Mouse (Mus musculus) MEL (cell line): ENCODE data around the gene Insrr.

Source experiments
- CTCF ChIP-seq, 3 experiments: IDR thresholded peaks in 2 of 3; conservative IDR thresholded peaks in 1 of 3; 2 replicates each; pipeline ENCODE4 v1.5.1; 2011 to 2012; ENCODE audit warnings: low read length in 3 of 3, low read depth in 2 of 3, mild to moderate bottlenecking in 2 of 3, improper control_type of control experiment in 1 of 3, inconsistent platforms in 1 of 3, mixed read lengths in 1 of 3, moderate library complexity in 1 of 3; ENCODE audit not compliant: control insufficient read depth in 1 of 3, insufficient read depth in 1 of 3, poor library complexity in 1 of 3, severe bottlenecking in 1 of 3
- EP300 ChIP-seq, 2 experiments: IDR thresholded peaks; 2 replicates each; pipeline ENCODE4 v1.6.1; 2011; ENCODE audit warnings: improper control_type of control experiment in 2 of 2, low read length in 2 of 2, low read depth in 1 of 2, mild to moderate bottlenecking in 1 of 2
- GABPA ChIP-seq: IDR thresholded peaks from 2 replicates; pipeline ENCODE4 v1.6.1; 2012; ENCODE audit warnings: low read depth, mild to moderate bottlenecking, inconsistent platforms, low read length, improper control_type of control experiment, moderate library complexity
- GATA1 ChIP-seq: IDR thresholded peaks from 2 replicates; pipeline ENCODE4 v1.6.1; 2011; ENCODE audit warnings: low read depth, low read length, improper control_type of control experiment
- MAX ChIP-seq: IDR thresholded peaks from 2 replicates; pipeline ENCODE4 v1.6.1; 2011; ENCODE audit warnings: low read length, improper control_type of control experiment
- MEF2A ChIP-seq: IDR thresholded peaks from 2 replicates; pipeline ENCODE4 v1.6.1; 2014; ENCODE audit warnings: low read depth, mild to moderate bottlenecking, inconsistent platforms, low read length, improper control_type of control experiment; ENCODE audit not compliant: poor library complexity, insufficient replicate concordance, severe bottlenecking; ENCODE audit errors: extremely low read depth
- POLR2A ChIP-seq, 2 experiments: IDR thresholded peaks; 2 replicates each; pipeline ENCODE4 v1.6.1; 2011 to 2012; ENCODE audit warnings: low read length in 2 of 2, mild to moderate bottlenecking in 2 of 2, control low read depth in 1 of 2, improper control_type of control experiment in 1 of 2, low read depth in 1 of 2, moderate library complexity in 1 of 2; ENCODE audit not compliant: control insufficient read depth in 1 of 2, insufficient read depth in 1 of 2, poor library complexity in 1 of 2
- RAD21 ChIP-seq: IDR thresholded peaks from 2 replicates; pipeline ENCODE4 v1.6.1; 2011; ENCODE audit warnings: mild to moderate bottlenecking, low read depth, low read length, improper control_type of control experiment
- SMC3 ChIP-seq: IDR thresholded peaks from 2 replicates; pipeline ENCODE4 v1.6.1; 2011; ENCODE audit warnings: low read depth, low read length, improper control_type of control experiment
- TCF12 ChIP-seq: IDR thresholded peaks from 2 replicates; pipeline ENCODE4 v1.6.1; 2014; ENCODE audit warnings: low read depth, mild to moderate bottlenecking, inconsistent platforms, low read length, improper control_type of control experiment, moderate library complexity
- USF2 ChIP-seq, 2 experiments: IDR thresholded peaks; 2 replicates each; pipeline ENCODE4 v1.6.1; 2011 to 2012; ENCODE audit warnings: improper control_type of control experiment in 2 of 2, low read length in 2 of 2, borderline replicate concordance in 1 of 2, inconsistent platforms in 1 of 2, low read depth in 1 of 2, mild to moderate bottlenecking in 1 of 2; ENCODE audit not compliant: insufficient read depth in 1 of 2
- ZKSCAN1 ChIP-seq: IDR thresholded peaks from 2 replicates; pipeline ENCODE4 v1.6.1; 2012; ENCODE audit warnings: low read depth, mild to moderate bottlenecking, inconsistent platforms, low read length, improper control_type of control experiment, moderate library complexity
- ZMIZ1 ChIP-seq: IDR thresholded peaks from 2 replicates; pipeline ENCODE4 v1.6.1; 2012; ENCODE audit warnings: low read depth, mild to moderate bottlenecking, inconsistent platforms, low read length, improper control_type of control experiment, moderate library complexity
- ZNF384 ChIP-seq: IDR thresholded peaks from 2 replicates; pipeline ENCODE4 v1.6.1; 2012; ENCODE audit warnings: low read depth, mild to moderate bottlenecking, inconsistent platforms, low read length, improper control_type of control experiment

- TF ChIP-seq POLR2A (IDR thresholded peaks at IDR 0.05; ENCODE audit: control insufficient read depth in 1 of 2, insufficient read depth in 1 of 2, low read depth in 1 of 2, low read length in 2 of 2, poor library complexity in 1 of 2): no peak
- TF ChIP-seq CTCF (IDR thresholded peaks at IDR 0.05 in 2 of 3, conservative IDR thresholded peaks at IDR 0.05 in 1 of 3; ENCODE audit: control insufficient read depth in 1 of 3, insufficient read depth in 1 of 3, low read depth in 2 of 3, low read length in 3 of 3, poor library complexity in 1 of 3, severe bottlenecking in 1 of 3): no peak
- no peak for TF ChIP-seq MAX
- TF ChIP-seq TCF12: no peak
- TF ChIP-seq MEF2A: no peak
- no peak for TF ChIP-seq EP300 (IDR thresholded peaks at IDR 0.05; ENCODE audit: low read depth in 1 of 2, low read length in 2 of 2)
- no peak for TF ChIP-seq USF2 (IDR thresholded peaks at IDR 0.05; ENCODE audit: borderline replicate concordance in 1 of 2, insufficient read depth in 1 of 2, low read depth in 1 of 2, low read length in 2 of 2)
- no peak for TF ChIP-seq ZKSCAN1
- no peak for TF ChIP-seq SMC3
- TF ChIP-seq ZMIZ1: no peak
- no peak for TF ChIP-seq GABPA
- no peak for TF ChIP-seq ZNF384
- TF ChIP-seq GATA1: no peak
- TF ChIP-seq RAD21: no peak
These were observed 48.3 kb upstream of the Insrr start, which contains the start of gene Lrrc71 for GRCm38 (mm10) chr3:87748431-87748830.
